Mouse (Mus musculus) forebrain, embryonic 11.5 days (tissue): ENCODE data around the gene Cyp11a1. TPM values are rescaled to one million over a fixed set of nuclear protein-coding genes. Genes with fewer than 3 reads are reported as not detected.
A peak's percentile ranks its signal among the peaks of the same experiment; 100 is the strongest.

Source experiments
- ATAC-seq: fragments of 200-750 bp; cut with Nextera tagmentation; replicated peaks from 2 replicates; pipeline ENCODE4 v1.8.0; 2017; ENCODE audit warnings: moderate TSS enrichment; ENCODE audit not compliant: low FRiP score
- DNase-seq: peaks from one replicate; pipeline ENCODE4 v3.0.0-alpha.2; 2017; ENCODE audit warnings: low spot score
- H3K27ac ChIP-seq: fragments of 300-500 bp; sonication (generic); 2 replicates; pipeline ENCODE4 v1.5.1; 2014; ENCODE audit warnings: low read depth, low read length
- H3K27me3 ChIP-seq: fragments of 300-500 bp; sonication (generic); 2 replicates; pipeline ENCODE4 v1.6.1; 2014; ENCODE audit warnings: mild to moderate bottlenecking, low read length, mixed read lengths; ENCODE audit not compliant: control insufficient read depth, insufficient read depth
- H3K36me3 ChIP-seq: fragments of 300-500 bp; sonication (generic); 2 replicates; pipeline ENCODE4 v1.6.1; 2014; ENCODE audit warnings: mild to moderate bottlenecking, low read length, moderate library complexity, mixed read lengths; ENCODE audit not compliant: control insufficient read depth, insufficient read depth
- H3K4me1 ChIP-seq: fragments of 300-500 bp; sonication (generic); replicated peaks from 2 replicates; pipeline ENCODE4 v1.6.1; 2014; ENCODE audit warnings: low read length, mixed read lengths; ENCODE audit not compliant: control insufficient read depth, insufficient read depth
- H3K4me2 ChIP-seq: fragments of 300-500 bp; sonication (generic); 2 replicates; pipeline ENCODE4 v1.6.1; 2014; ENCODE audit warnings: low read depth, mild to moderate bottlenecking, low read length, moderate library complexity, mixed read lengths; ENCODE audit not compliant: severe bottlenecking
- H3K4me3 ChIP-seq: fragments of 300-500 bp; sonication (generic); 2 replicates; pipeline ENCODE4 v1.5.1; 2014; ENCODE audit warnings: low read depth, low read length
- H3K9ac ChIP-seq: fragments of 300-500 bp; sonication (generic); 2 replicates; pipeline ENCODE4 v1.6.1; 2014; ENCODE audit warnings: low read length
- H3K9me3 ChIP-seq: fragments of 300-500 bp; sonication (generic); 2 replicates; pipeline ENCODE4 v1.6.1; 2016; ENCODE audit warnings: low read length, mixed read lengths; ENCODE audit not compliant: control insufficient read depth
- WGBS: fragments of 180-500 bp; shearing (Covaris S2); extraction: QIAGEN DNeasy Blood & Tissue Kit; methylation state at CpG from one replicate; pipeline ENCODE4 v1.1.7; 2014; 5-methylcytosine and 5-hydroxymethylcytosine counted together
- polyA plus RNA-seq: library from polyadenylated mRNA; unstranded; fragments of >200 nt; fragmentation: Nextera tagmentation; extraction: Ambion mirVana; gene quantifications from 2 replicates; pipeline ENCODE4 v1.2.1, GENCODE M21; 2014

The Cyp11a1 gene
- polyA plus RNA-seq, 1 experiment from 2014 or later = not detected

GRCm38 (mm10) chr9:58060677-58061667 lies 54.8 kb downstream of the Cyp11a1 start:
- Histone ChIP-seq H3K4me1 (peaks cover 10% of the 10 kb centered on the region; the same call in 1 of the 2 replicates), H3K4me3 (no peak overlapping the region), H3K36me3 (no peaks in the 10 kb centered on the region), H3K9ac (no peak overlapping the region), H3K27ac (peak overlapping the region; percentile 33), H3K9me3 (no peaks in the 10 kb centered on the region), H3K27me3 (no peaks in the 10 kb centered on the region), H3K4me2 (no peak overlapping the region)
- ATAC-seq = peak; percentile 59
- 6% methylated on average over 23 of the region's 23 CpGs for WGBS
- DNase-seq = peak; percentile 89

- WGBS = 43% methylated on average over 3 of the region's 3 CpGs
- H3K4me3 ChIP-seq = no peak within 1 kb of the TSS
- DNase-seq = no peak
- no peaks in the 10 kb centered on the region for H3K36me3 ChIP-seq
- no peak for ATAC-seq
- H3K9ac ChIP-seq = no peak within 1 kb of the TSS
- H3K9me3 ChIP-seq = no peaks in the 10 kb centered on the region
- H3K27me3 ChIP-seq = no peaks in the 10 kb centered on the region
- H3K4me2 ChIP-seq = no peak within 1 kb of the TSS
- peaks cover 17% of the 10 kb centered on the region; the same call in 1 of the 2 replicates for H3K4me1 ChIP-seq
- H3K27ac ChIP-seq = no peak within 1 kb of the TSS
These were observed 57.3 kb downstream of the Cyp11a1 start, which contains the start of gene Stra6 for GRCm38 (mm10) chr9:58063531-58063930. TSS of gene Stra6 (plus strand) at chr9:58063788.

DNA sequence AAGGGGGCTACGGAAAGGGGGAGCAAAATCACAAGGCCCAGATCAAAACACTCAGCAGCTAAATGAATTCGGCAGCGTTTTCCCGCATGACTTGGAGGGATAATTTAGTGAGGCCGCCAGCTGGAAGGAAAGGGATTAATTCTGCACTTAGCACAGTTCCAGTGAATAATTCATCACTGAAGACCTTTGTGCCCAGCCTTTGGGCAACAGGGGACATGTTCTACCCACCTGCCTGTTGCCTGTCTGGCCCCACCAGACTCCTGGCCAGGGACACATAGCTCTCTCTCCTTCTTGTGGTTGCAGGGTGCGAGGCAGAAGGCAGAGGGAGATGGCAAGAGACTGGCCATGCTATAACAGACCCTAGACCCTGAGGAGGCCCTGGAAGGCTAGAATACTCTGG lies 59.3 kb downstream of the Cyp11a1 start:
- no peaks in the 10 kb centered on the region for H3K9me3 ChIP-seq
- DNase-seq (no peak), ATAC-seq (peak; percentile 60)
- H3K4me1 ChIP-seq = peaks cover 15% of the 10 kb centered on the region; the same call in 1 of the 2 replicates
- no peaks in the 10 kb centered on the region for H3K36me3 ChIP-seq
- 18% methylated on average over 6 of the region's 6 CpGs for WGBS
- no peak overlapping the region for H3K4me3 ChIP-seq
- peak overlapping the region; percentile 77 for H3K27ac ChIP-seq
- H3K27me3 ChIP-seq = no peaks in the 10 kb centered on the region
- no peak overlapping the region for H3K4me2 ChIP-seq
- H3K9ac ChIP-seq = no peak overlapping the region

- WGBS = 85% methylated on average over 6 of the region's 6 CpGs
- Histone ChIP-seq H3K36me3 (no peaks in the 10 kb centered on the region), H3K4me3 (no peak overlapping the region), H3K9ac (no peak overlapping the region), H3K4me1 (peaks cover 17% of the 10 kb centered on the region; the same call in 1 of the 2 replicates), H3K27ac (peak overlapping the region; percentile 77), H3K4me2 (no peak overlapping the region), H3K9me3 (no peaks in the 10 kb centered on the region), H3K27me3 (no peaks in the 10 kb centered on the region)
- no peak for DNase-seq
- no peak; the same call in 1 of the 2 replicates for ATAC-seq
These were observed 59.9 kb downstream of the Cyp11a1 start for GRCm38 (mm10) chr9:58065977-58066730.

GRCm38 (mm10) chr9:58066731-58067095 lies 60.5 kb downstream of the Cyp11a1 start:
- ATAC-seq (no peak), DNase-seq (no peak)
- Histone ChIP-seq H3K4me1 (peaks cover 17% of the 10 kb centered on the region; the same call in 1 of the 2 replicates), H3K9me3 (no peaks in the 10 kb centered on the region), H3K4me3 (no peak overlapping the region), H3K27me3 (no peaks in the 10 kb centered on the region), H3K36me3 (no peaks in the 10 kb centered on the region), H3K27ac (no peak overlapping the region), H3K4me2 (no peak overlapping the region), H3K9ac (no peak overlapping the region)
- 83% methylated on average over 6 of the region's 6 CpGs for whole genome bisulfite sequencing

DNA sequence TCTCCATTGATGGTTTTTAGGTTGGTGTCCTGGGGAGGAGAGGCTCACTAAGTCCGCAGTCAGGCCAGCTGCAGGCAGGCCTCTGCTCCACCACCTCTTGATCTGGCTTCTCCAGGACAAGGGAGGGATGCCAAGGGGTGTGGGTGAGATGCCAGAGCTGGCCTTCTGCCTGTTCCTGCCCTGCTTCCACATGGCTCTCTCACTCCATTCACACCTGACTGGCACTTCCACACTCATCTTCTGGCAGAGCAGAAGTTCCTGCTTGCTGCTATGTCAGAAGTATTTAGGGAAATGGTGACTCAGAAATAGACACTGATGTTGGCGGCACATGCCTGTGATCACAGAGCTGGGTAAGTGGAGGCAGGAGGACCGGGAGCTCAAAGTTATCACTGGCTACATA lies 61.3 kb downstream of the Cyp11a1 start:
- no peaks in the 10 kb centered on the region for H3K36me3 ChIP-seq
- no peaks in the 10 kb centered on the region for H3K27me3 ChIP-seq
- WGBS = 85% methylated on average over 3 of the region's 3 CpGs
- no peak for DNase-seq
- H3K4me3 ChIP-seq = no peak overlapping the region
- no peak overlapping the region for H3K27ac ChIP-seq
- H3K9me3 ChIP-seq = no peaks in the 10 kb centered on the region
- H3K4me2 ChIP-seq = no peak overlapping the region
- no peak overlapping the region for H3K9ac ChIP-seq
- ATAC-seq = no peak
- peaks cover 17% of the 10 kb centered on the region; the same call in 1 of the 2 replicates for H3K4me1 ChIP-seq

- Histone ChIP-seq H3K36me3 (no peaks in the 10 kb centered on the region), H3K9me3 (no peaks in the 10 kb centered on the region), H3K4me2 (no peak overlapping the region), H3K9ac (no peak overlapping the region), H3K27me3 (no peaks in the 10 kb centered on the region), H3K4me3 (no peak overlapping the region), H3K4me1 (peaks cover 5% of the 10 kb centered on the region; the same call in 1 of the 2 replicates), H3K27ac (no peak overlapping the region)
- no peak for ATAC-seq
- DNase-seq = no peak
- 61% methylated on average over 3 of the region's 3 CpGs for WGBS
These were observed 68.3 kb downstream of the Cyp11a1 start for GRCm38 (mm10) chr9:58074561-58074960.
